Mouse (Mus musculus): ENCODE data around the gene Ms4a18.
"Not testable (repeated sequence)": the region's sequence is repeated elsewhere in the genome, so short reads cannot be mapped to it uniquely, and the experiment has no call there.

Ms4a18 gene

GRCm38 (mm10) chr19:11017891-11018290 is at the start of gene Ms4a18:
Gene Ms4a18 (minus strand): TSS chr19:11018031.
- DNase-seq (ENCODE audit: low spot score): no peak

- no peak for DNase-seq (ENCODE audit: low spot score)
Observed at GRCm38 (mm10) chr19:11065202-11065875, 47.5 kb upstream of the Ms4a18 start.

- DNase-seq (ENCODE audit: low spot score): no peak
Observed at GRCm38 (mm10) chr19:11060900-11061299, 43.1 kb upstream of the Ms4a18 start.

GRCm38 (mm10) chr19:11059967-11060366 is 42.1 kb upstream of the Ms4a18 start:
- no peak for DNase-seq (ENCODE audit: low spot score)

- not testable (repeated sequence) for DNase-seq (ENCODE audit: low spot score)
Observed at GRCm38 (mm10) chr19:11055700-11056099, 37.9 kb upstream of the Ms4a18 start.

GRCm38 (mm10) chr19:11053277-11053676 is 35.4 kb upstream of the Ms4a18 start:
- no peak for DNase-seq (ENCODE audit: low spot score)

GRCm38 (mm10) chr19:11052877-11053276 is 35.0 kb upstream of the Ms4a18 start:
- no peak for DNase-seq (ENCODE audit: low spot score)

- DNase-seq (ENCODE audit: low spot score): no peak
Observed at GRCm38 (mm10) chr19:11050286-11050685, 32.5 kb upstream of the Ms4a18 start.

- DNase-seq (ENCODE audit: low spot score): no peak
Observed at GRCm38 (mm10) chr19:11049426-11049825, 31.6 kb upstream of the Ms4a18 start.

- DNase-seq (ENCODE audit: low spot score): no peak
Observed at GRCm38 (mm10) chr19:11048503-11048902, 30.7 kb upstream of the Ms4a18 start.

- no peak for DNase-seq (ENCODE audit: low spot score)
Observed at GRCm38 (mm10) chr19:11048009-11048408, 30.2 kb upstream of the Ms4a18 start.

- peak; percentile 53 for DNase-seq (ENCODE audit: low spot score)
Observed at GRCm38 (mm10) chr19:11044996-11045711, 27.3 kb upstream of the Ms4a18 start.

GRCm38 (mm10) chr19:11044671-11044995 is 26.8 kb upstream of the Ms4a18 start:
- DNase-seq (ENCODE audit: low spot score): no peak

- no peak for DNase-seq (ENCODE audit: low spot score)
Observed at GRCm38 (mm10) chr19:11037570-11037969, 19.7 kb upstream of the Ms4a18 start.

- no peak for DNase-seq (ENCODE audit: low spot score)
Observed at GRCm38 (mm10) chr19:11022382-11022781, 4.6 kb upstream of the Ms4a18 start.

- DNase-seq (ENCODE audit: low spot score): no peak
Observed at GRCm38 (mm10) chr19:11017251-11017650, 580 bp downstream of the Ms4a18 start.

GRCm38 (mm10) chr19:11015998-11016397 is 1.8 kb downstream of the Ms4a18 start:
- no peak for DNase-seq (ENCODE audit: low spot score)

GRCm38 (mm10) chr19:11015468-11015867 is 2.4 kb downstream of the Ms4a18 start:
- no peak for DNase-seq (ENCODE audit: low spot score)

GRCm38 (mm10) chr19:10993150-10993549 is 24.7 kb downstream of the Ms4a18 start, which contains the start of gene Ms4a15:
Gene Ms4a15 (minus strand): TSS chr19:10993250.
- no peak for DNase-seq (ENCODE audit: low spot score)

- DNase-seq (ENCODE audit: low spot score): no peak
Observed at GRCm38 (mm10) chr19:10991911-10992310, 25.9 kb downstream of the Ms4a18 start.

- no peak for DNase-seq (ENCODE audit: low spot score)
Observed at GRCm38 (mm10) chr19:10990751-10991150, 27.1 kb downstream of the Ms4a18 start.

GRCm38 (mm10) chr19:10988563-10988962 is 29.3 kb downstream of the Ms4a18 start:
- no peak for DNase-seq (ENCODE audit: low spot score)

GRCm38 (mm10) chr19:10985889-10986288 is 31.9 kb downstream of the Ms4a18 start:
- DNase-seq (ENCODE audit: low spot score): no peak

- DNase-seq (ENCODE audit: low spot score): no peak
Observed at GRCm38 (mm10) chr19:10984551-10984950, 33.3 kb downstream of the Ms4a18 start.
